Mouse (Mus musculus) lung, adult 2 months (tissue): ENCODE data around the gene Tktl2. TPM values are rescaled to one million over a fixed set of nuclear protein-coding genes. Genes with fewer than 3 reads are reported as not detected.

Experiments
- DNase-seq: peaks from one replicate; pipeline ENCODE4 v3.0.0; 2022
- H3K4me1 ChIP-seq: fragments of 200-500 bp; 2 replicates; pipeline ENCODE4 v1.6.1; 2011; ENCODE audit warnings: low read length; ENCODE audit not compliant: control insufficient read depth, insufficient read depth
- H3K4me3 ChIP-seq: fragments of 200-500 bp; replicated peaks from 2 replicates; pipeline ENCODE3; 2011; ENCODE audit warnings: low read depth, mild to moderate bottlenecking, control low read depth, low read length; ENCODE audit errors: extremely low read depth
- CTCF ChIP-seq: fragments of 200-500 bp; IDR thresholded peaks from 2 replicates; pipeline ENCODE4 v1.5.1; 2011; ENCODE audit warnings: mild to moderate bottlenecking, low read length, control low read depth; ENCODE audit not compliant: insufficient read depth
- POLR2A ChIP-seq: fragments of 200-500 bp; IDR thresholded peaks from 2 replicates; pipeline ENCODE4 v1.6.1; 2011; ENCODE audit warnings: low read depth, mild to moderate bottlenecking, control low read depth, low read length, borderline replicate concordance; ENCODE audit errors: extremely low read depth
- WGBS: fragments of 180-500 bp; shearing (Covaris S2); methylation state at CpG from one replicate; pipeline ENCODE4 v1.1.7; 2018; 5-methylcytosine and 5-hydroxymethylcytosine counted together
- polyA plus RNA-seq: library from polyadenylated mRNA; depleted of rRNA; stranded (reverse); fragments of >200 nt; gene quantifications from 2 replicates; pipeline ENCODE4 v1.2.3, GENCODE M21; 2012; rRNA removed

Gene Tktl2
- not detected in 2 replicates for polyA plus RNA-seq

DNA sequence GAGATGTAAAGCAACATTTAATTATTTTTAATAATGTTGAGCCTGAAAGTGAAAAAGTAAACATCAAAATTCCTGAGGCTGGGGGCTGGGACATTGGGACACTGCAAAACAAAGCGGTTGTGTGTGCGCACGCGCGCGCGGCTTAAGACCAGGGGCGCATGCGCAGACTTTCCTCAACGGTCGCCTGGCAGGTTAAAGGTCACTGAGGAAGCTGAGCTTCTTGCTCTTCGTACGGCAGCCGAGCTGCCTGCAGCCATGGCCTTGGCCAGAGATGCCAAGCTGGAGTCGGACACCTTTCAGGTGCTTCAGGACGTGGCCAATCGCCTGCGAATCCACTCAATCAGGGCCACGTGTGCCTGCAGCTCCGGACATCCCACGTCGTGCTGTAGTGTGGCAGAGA lies at the start of gene Tktl2:
Tktl2 (plus strand) TSS at position 220 of the 400 bp plus-strand sequence.
- 95% methylated on average over 22 of the region's 22 CpGs for WGBS
- DNase-seq, result no peak
- no peak for TF ChIP-seq POLR2A
- no peak for TF ChIP-seq CTCF
- Histone ChIP-seq H3K4me3 (no peak within 1 kb of the TSS), H3K4me1 (no peaks in the 10 kb centered on the region)

DNA sequence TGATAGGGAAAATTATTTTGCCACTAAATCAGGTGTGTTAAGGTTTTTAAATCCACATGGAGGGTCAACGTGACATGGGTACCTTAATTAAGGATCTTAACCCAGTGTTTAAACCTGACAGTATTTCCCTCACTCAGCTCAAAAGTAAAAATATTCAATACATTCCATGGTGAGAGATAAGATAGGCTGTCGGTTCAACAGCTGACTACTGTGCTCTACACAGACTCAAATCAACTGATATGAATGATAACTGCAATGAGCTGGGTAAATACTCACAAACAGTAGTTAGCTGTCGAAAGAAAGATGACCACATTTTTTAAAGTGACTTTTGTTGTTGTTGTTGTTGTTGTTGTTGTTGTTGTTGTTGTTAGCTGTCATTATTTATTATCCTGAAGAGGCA lies 41.7 kb upstream of the Tktl2 start:
- TF ChIP-seq CTCF (no peak), POLR2A (no peak)
- Histone ChIP-seq H3K4me1 (no peaks in the 10 kb centered on the region), H3K4me3 (no peak overlapping the region)
- no peak for DNase-seq
- WGBS, result 65% methylated on average over 3 of the region's 3 CpGs

DNA sequence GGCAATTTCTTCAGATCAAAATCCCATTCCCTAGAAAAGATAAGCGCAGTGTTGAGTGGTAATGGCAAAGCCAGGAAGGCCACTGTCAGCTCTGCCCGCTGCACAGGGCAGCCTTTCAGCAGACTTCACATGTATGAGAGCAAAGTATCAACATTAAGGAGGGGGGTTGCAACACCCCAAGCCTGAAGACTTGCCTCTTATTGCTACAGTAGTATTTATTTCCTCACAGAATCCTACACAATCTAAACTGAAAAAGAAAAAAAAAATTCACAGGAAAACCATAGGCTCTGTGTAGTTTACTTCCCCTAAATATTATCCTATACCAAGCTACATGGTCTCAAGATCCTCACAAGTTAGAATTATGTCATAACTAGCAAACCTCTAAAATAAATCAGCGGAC lies 34.7 kb upstream of the Tktl2 start:
- DNase-seq, result no peak
- Histone ChIP-seq H3K4me1 (no peaks in the 10 kb centered on the region), H3K4me3 (no peak overlapping the region)
- TF ChIP-seq POLR2A, result no peak
- 97% methylated on average over 3 of the region's 3 CpGs for WGBS

DNA sequence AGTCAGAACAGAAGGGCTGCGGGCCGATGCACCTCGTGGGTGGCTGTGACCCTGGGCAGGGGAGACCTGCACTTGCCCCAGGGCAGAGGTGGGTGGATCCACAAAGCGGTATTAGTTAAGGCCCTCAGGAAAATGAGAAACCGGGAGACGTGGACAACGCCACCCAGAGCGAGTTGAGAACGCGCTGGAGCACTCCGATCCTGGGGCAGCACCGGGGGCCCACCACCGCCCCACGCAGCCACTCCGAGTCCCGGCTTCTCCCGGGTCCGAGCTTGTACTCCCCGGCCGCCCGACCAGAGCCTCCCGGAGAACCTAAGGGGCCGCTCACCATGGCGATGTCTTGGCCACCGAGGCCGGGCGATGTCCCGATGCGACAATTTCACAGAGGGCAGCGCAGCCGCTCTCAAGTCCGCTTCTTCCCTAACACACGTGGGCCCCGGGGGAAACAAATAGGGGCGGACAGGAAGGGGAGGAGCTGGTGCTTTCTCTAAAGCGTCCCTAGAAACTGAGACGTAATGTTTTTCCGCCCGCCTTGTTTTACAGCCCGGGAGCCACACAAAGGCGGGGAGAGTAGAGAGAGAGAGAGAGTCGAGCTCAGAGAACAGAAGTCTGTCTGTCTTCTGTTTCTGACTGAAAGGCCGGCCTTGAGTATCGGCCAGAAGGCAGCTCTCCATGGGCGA lies 25.3 kb upstream of the Tktl2 start, which contains the start of gene Tma16:
Tma16 (minus strand) TSS at position 447 of the 680 bp plus-strand sequence.
- TF ChIP-seq POLR2A (peak; percentile 38; the same call in 1 of the 2 replicates), CTCF (no peak)
- no peaks in the 10 kb centered on the region for H3K4me1 ChIP-seq
- peak; percentile 79 for DNase-seq
- under 1% methylated on average over 45 of the region's 45 CpGs for WGBS
- peak within 1 kb of the TSS; percentile 92 for H3K4me3 ChIP-seq

DNA sequence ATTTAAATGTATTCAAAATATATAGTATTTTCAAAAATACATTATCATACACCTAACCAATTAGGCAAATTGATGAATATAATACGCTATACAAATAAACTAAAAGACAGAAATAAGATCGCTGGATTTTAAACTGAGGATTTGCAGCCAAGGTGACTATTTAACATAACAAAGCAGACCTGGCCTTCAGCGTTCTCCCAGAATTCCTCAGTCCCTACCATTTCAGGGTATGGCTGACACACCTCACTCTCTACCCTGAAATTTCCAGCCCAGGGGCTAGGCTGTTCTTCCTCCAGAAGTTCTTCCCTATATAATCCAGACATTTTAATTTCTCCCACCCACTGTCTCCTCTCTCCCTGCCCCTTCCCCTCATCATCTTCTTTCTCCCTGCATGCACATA lies 23.0 kb upstream of the Tktl2 start:
- WGBS, result 58% methylated on average over 3 of the region's 3 CpGs

DNA sequence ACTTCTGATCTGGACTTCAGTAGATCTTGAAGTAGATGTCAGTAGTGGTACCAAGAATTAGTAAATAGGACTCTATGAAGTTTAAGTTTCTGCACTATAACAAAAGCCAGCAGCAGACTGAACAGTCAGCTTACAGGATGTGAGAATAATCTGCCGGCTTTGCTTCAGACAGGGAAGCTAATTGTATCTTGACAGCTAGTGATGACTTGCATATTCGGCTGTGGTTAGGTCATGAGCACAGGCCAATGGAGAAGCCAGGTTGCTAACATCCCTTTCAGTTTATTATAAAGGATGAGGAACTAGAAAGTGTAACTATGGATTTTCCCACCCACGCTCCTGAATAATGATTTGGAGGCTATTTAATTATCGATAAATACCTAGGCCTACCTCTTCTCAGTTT lies 20.9 kb upstream of the Tktl2 start:
- no peak overlapping the region for H3K4me3 ChIP-seq
- DNase-seq, result no peak
- 70% methylated on average over 4 of the region's 4 CpGs for WGBS
- no peaks in the 10 kb centered on the region for H3K4me1 ChIP-seq
- TF ChIP-seq CTCF (no peak), POLR2A (no peak)

More for the DNA sequence above, 23.0 kb upstream of the Tktl2 start:
- Histone ChIP-seq H3K4me3 (no peak overlapping the region), H3K4me1 (no peaks in the 10 kb centered on the region)
- TF ChIP-seq CTCF, result no peak
- TF ChIP-seq POLR2A, result no peak
- DNase-seq, result no peak

DNA sequence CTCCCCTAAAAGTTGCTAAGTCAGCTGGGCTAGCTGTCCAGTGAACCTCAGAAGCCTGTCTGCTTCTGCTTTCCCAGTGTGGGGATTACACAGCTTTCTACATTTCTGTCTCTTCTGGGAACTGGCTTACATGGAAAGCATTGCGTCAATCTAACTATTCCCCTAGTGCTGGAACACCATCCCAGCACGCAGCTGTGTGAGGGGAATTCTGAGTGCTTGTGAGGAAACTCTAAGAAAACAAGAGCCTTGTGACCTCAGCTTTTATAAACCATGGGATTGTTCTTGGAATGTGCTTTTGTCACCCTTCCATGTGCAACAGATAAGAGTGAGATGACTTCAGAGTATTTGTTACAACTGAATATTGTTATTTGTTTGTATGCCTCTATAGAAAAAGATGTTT lies 17.1 kb upstream of the Tktl2 start:
- WGBS, result 46% methylated on average over 2 of the region's 2 CpGs
- H3K4me3 ChIP-seq, result no peak overlapping the region
- DNase-seq, result no peak
- no peaks in the 10 kb centered on the region for H3K4me1 ChIP-seq
- TF ChIP-seq CTCF (no peak), POLR2A (no peak)

DNA sequence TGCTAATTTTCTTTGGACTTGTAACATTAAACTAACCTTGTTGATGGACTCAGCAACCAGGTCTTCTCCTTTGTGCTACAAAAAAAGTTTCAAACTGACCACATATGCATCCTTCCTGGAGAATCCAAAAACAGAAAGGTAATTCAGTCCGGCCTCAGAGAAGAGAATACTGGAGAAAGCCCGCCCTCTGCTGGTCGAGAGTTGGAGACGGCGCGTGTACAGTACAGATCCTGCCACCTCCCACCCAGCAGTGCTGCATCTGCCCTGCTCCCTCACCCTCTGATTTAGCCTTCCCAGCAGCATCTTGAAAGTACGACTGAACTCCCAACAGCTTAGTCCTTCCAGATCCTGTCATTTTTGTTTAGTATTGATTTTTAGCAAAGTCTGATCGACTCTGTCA lies 15.8 kb upstream of the Tktl2 start:
- peak; percentile 76 for TF ChIP-seq CTCF
- no peak for TF ChIP-seq POLR2A
- WGBS, result 6% methylated on average over 8 of the region's 8 CpGs
- peak; percentile 70 for DNase-seq

DNA sequence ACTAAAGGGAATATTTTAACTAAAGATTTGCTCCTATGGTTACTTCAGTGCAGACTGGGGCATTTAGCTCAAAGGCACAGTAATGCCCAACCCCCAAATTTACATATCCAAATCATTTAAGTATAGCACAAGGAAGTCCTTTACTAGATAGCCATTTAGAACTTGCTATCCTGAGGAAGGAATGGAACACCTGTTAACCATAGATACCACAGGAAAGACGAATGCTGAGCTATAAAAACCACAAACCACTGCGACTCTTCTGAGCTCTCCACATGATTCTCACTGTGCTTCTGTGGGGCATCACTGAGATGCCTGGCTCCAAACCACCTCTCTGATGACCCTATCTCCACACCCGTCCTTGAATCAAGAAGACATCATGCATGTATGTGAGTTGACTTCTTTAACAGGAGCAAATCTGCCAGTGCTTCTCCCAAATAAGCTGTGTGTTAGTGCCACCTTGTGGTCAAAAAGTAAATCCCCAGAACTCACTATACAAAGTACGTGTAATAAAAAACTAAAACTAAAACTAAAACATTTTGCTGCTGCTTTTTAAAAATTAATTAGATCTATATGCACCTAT lies 14.5 kb upstream of the Tktl2 start:
- WGBS, result 26% methylated on average over 4 of the region's 4 CpGs

More for the DNA sequence above, 15.8 kb upstream of the Tktl2 start:
- Histone ChIP-seq H3K4me3 (no peak overlapping the region), H3K4me1 (no peaks in the 10 kb centered on the region)

DNA sequence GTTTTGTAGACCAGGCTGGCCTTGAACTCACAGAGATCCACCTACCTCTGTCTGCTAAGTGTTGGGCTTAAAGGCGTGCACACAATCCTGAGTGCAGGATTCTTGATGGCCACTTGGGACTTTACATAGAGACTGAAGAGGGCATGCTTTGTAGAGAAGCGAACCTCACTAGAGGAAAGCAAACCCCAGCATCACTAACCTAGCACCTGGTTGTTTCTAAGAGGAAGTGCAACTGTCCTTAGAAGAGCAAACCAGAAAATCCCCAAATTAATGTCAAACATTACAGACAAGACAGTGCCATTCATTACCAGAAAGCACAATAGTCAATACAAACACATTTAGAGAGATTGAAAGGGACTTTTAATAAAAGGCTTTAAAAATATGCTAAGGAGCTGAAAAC lies 8.2 kb upstream of the Tktl2 start:
- WGBS, result 53% methylated on average over 2 of the region's 2 CpGs
- H3K4me3 ChIP-seq, result no peak overlapping the region
- no peak for TF ChIP-seq CTCF
- TF ChIP-seq POLR2A, result no peak
- no peak for DNase-seq
- H3K4me1 ChIP-seq, result no peaks in the 10 kb centered on the region

More for the DNA sequence above, 14.5 kb upstream of the Tktl2 start:
- no peak for DNase-seq
- TF ChIP-seq POLR2A (no peak), CTCF (0 out of 2 replicates have a peak, but pooled peaks have one; percentile 14)
- H3K4me3 ChIP-seq, result no peak overlapping the region
- H3K4me1 ChIP-seq, result no peaks in the 10 kb centered on the region
